Mouse (Mus musculus) natural killer cell, adult 2 months (primary cell): ENCODE data around the gene Tcp11.

Experiments
- DNase-seq, 2 experiments: peaks; one replicate each; pipeline ENCODE4 v3.0.0; 2022; ENCODE audit warnings: low spot score in 2 of 2

Gene Tcp11

GRCm38 (mm10) chr17:28084395-28084905 lies 4.0 kb upstream of the Tcp11 start:
- DNase-seq = no peak

GRCm38 (mm10) chr17:28082863-28083262 lies 2.4 kb upstream of the Tcp11 start:
- no peak for DNase-seq

GRCm38 (mm10) chr17:28081856-28082255 lies 1.4 kb upstream of the Tcp11 start:
- DNase-seq = no peak

GRCm38 (mm10) chr17:28081385-28081784 lies 946 bp upstream of the Tcp11 start:
- peak; percentile 27 to 37 for DNase-seq

GRCm38 (mm10) chr17:28080817-28081165 lies 352 bp upstream of the Tcp11 start:
- DNase-seq = no peak

- DNase-seq = peak; percentile 73 to 83
Measured at GRCm38 (mm10) chr17:28079618-28080017, 821 bp downstream of the Tcp11 start.

GRCm38 (mm10) chr17:28078028-28078427 lies 2.4 kb downstream of the Tcp11 start:
- DNase-seq = no peak

- no peak for DNase-seq
Measured at GRCm38 (mm10) chr17:28074486-28074885, 6.0 kb downstream of the Tcp11 start.

GRCm38 (mm10) chr17:28072730-28073129 lies 7.7 kb downstream of the Tcp11 start:
- DNase-seq = no peak

GRCm38 (mm10) chr17:28070256-28070655 lies 10.2 kb downstream of the Tcp11 start:
- no peak for DNase-seq

GRCm38 (mm10) chr17:28069446-28069845 lies 11.0 kb downstream of the Tcp11 start:
- no peak for DNase-seq

GRCm38 (mm10) chr17:28067303-28067702 lies 13.1 kb downstream of the Tcp11 start:
- no peak for DNase-seq

- DNase-seq = no peak
Measured at GRCm38 (mm10) chr17:28063163-28063562, 17.3 kb downstream of the Tcp11 start.

- DNase-seq = no peak
Measured at GRCm38 (mm10) chr17:28062710-28063109, 17.7 kb downstream of the Tcp11 start.

GRCm38 (mm10) chr17:28061472-28061871 lies 19.0 kb downstream of the Tcp11 start:
- no peak for DNase-seq

GRCm38 (mm10) chr17:28060681-28061080 lies 19.8 kb downstream of the Tcp11 start:
- no peak for DNase-seq

- no peak for DNase-seq
Measured at GRCm38 (mm10) chr17:28058346-28058745, 22.1 kb downstream of the Tcp11 start.

GRCm38 (mm10) chr17:28052293-28052863 lies 28.1 kb downstream of the Tcp11 start:
- DNase-seq = no peak

GRCm38 (mm10) chr17:28050210-28050609 lies 30.2 kb downstream of the Tcp11 start:
- no peak for DNase-seq

- peak in 1 of 2 experiments; percentile 14 for DNase-seq
Measured at GRCm38 (mm10) chr17:28048425-28048824, 32.0 kb downstream of the Tcp11 start.

GRCm38 (mm10) chr17:28047520-28047919 lies 32.9 kb downstream of the Tcp11 start:
- DNase-seq = no peak

- DNase-seq = no peak
Measured at GRCm38 (mm10) chr17:28047017-28047416, 33.4 kb downstream of the Tcp11 start.

- DNase-seq = no peak
Measured at GRCm38 (mm10) chr17:28042299-28042771, 38.1 kb downstream of the Tcp11 start.

- DNase-seq = no peak
Measured at GRCm38 (mm10) chr17:28041298-28041697, 39.1 kb downstream of the Tcp11 start.
